Mouse (Mus musculus) MEL (cell line): ENCODE measurements around the gene Slc25a25. TPM values are rescaled to one million over a fixed set of nuclear protein-coding genes. Genes with fewer than 3 reads are reported as not detected.
A peak's percentile ranks its signal among the peaks of the same experiment; 100 is the strongest.

Experiments
- DNase-seq: peaks from one replicate; pipeline ENCODE4 v3.0.0; 2011; ENCODE audit warnings: low read depth, low spot score
- H3K27ac ChIP-seq: 2 replicates; pipeline ENCODE4 v1.5.1; 2012; ENCODE audit warnings: low read depth, mild to moderate bottlenecking, control low read depth, low read length, moderate library complexity; ENCODE audit not compliant: control insufficient read depth
- H3K27me3 ChIP-seq, 2 experiments: fragments of 150-350 bp in 1 of 2; sonication (generic) in 1 of 2; 2 replicates each; pipeline ENCODE4 v1.6.1; 2012; ENCODE audit warnings: low read length in 2 of 2, mild to moderate bottlenecking in 2 of 2, improper control_type of control experiment in 1 of 2, moderate library complexity in 1 of 2; ENCODE audit not compliant: insufficient read depth in 2 of 2, control insufficient read depth in 1 of 2
- H3K36me3 ChIP-seq, 2 experiments: 2 replicates each; pipeline ENCODE4 v1.6.1; 2012 to 2014; ENCODE audit warnings: low read length in 2 of 2, improper control_type of control experiment in 1 of 2, inconsistent platforms in 1 of 2, mild to moderate bottlenecking in 1 of 2; ENCODE audit not compliant: insufficient read depth in 2 of 2, control insufficient read depth in 1 of 2
- H3K4me1 ChIP-seq, 2 experiments: fragments of 150-350 bp in 1 of 2; sonication (generic) in 1 of 2; 2 replicates each; pipeline ENCODE4 v1.6.1; 2012; ENCODE audit warnings: low read length in 2 of 2, improper control_type of control experiment in 1 of 2, mild to moderate bottlenecking in 1 of 2; ENCODE audit not compliant: insufficient read depth in 2 of 2, control insufficient read depth in 1 of 2
- H3K4me3 ChIP-seq, 2 experiments: fragments of 150-350 bp in 1 of 2; sonication (generic) in 1 of 2; 2 replicates each; pipeline ENCODE4 v1.5.1; 2012; ENCODE audit warnings: low read depth in 2 of 2, low read length in 2 of 2, mild to moderate bottlenecking in 2 of 2, moderate library complexity in 2 of 2, control low read depth in 1 of 2, improper control_type of control experiment in 1 of 2; ENCODE audit not compliant: control insufficient read depth in 1 of 2, insufficient read depth in 1 of 2
- H3K79me2 ChIP-seq: 2 replicates; pipeline ENCODE4 v1.6.1; 2012; ENCODE audit warnings: mild to moderate bottlenecking, low read length, moderate library complexity; ENCODE audit not compliant: control insufficient read depth, poor library complexity, insufficient read depth
- H3K9ac ChIP-seq: 2 replicates; pipeline ENCODE4 v1.6.1; 2012; ENCODE audit warnings: low read depth, mild to moderate bottlenecking, control low read depth, low read length, moderate library complexity; ENCODE audit not compliant: control insufficient read depth, poor library complexity, severe bottlenecking
- H3K9me3 ChIP-seq: fragments of 150-350 bp; sonication (generic); replicated peaks from 2 replicates; pipeline ENCODE4 v1.6.1; 2012; ENCODE audit warnings: mild to moderate bottlenecking, low read length, improper control_type of control experiment, moderate library complexity; ENCODE audit not compliant: insufficient read depth
- BHLHE40 ChIP-seq: IDR thresholded peaks from 2 replicates; pipeline ENCODE4 v1.6.1; 2012; ENCODE audit warnings: low read depth, mild to moderate bottlenecking, inconsistent platforms, low read length, improper control_type of control experiment, borderline replicate concordance
- CHD1 ChIP-seq: IDR thresholded peaks from 2 replicates; pipeline ENCODE4 v1.6.1; 2012; ENCODE audit warnings: low read depth, mild to moderate bottlenecking, inconsistent platforms, low read length, improper control_type of control experiment
- CHD2 ChIP-seq: IDR thresholded peaks from 2 replicates; pipeline ENCODE4 v1.6.1; 2011; ENCODE audit warnings: low read length, improper control_type of control experiment
- E2F4 ChIP-seq: IDR thresholded peaks from 2 replicates; pipeline ENCODE4 v1.6.1; 2011; ENCODE audit warnings: low read depth, low read length, improper control_type of control experiment, borderline replicate concordance
- EP300 ChIP-seq, 2 experiments: IDR thresholded peaks; 2 replicates each; pipeline ENCODE4 v1.6.1; 2011; ENCODE audit warnings: improper control_type of control experiment in 2 of 2, low read length in 2 of 2, low read depth in 1 of 2, mild to moderate bottlenecking in 1 of 2
- ETS1 ChIP-seq: IDR thresholded peaks from 2 replicates; pipeline ENCODE4 v1.6.1; 2012; ENCODE audit warnings: low read depth, mild to moderate bottlenecking, inconsistent platforms, low read length, improper control_type of control experiment, moderate library complexity
- HCFC1 ChIP-seq: IDR thresholded peaks from 2 replicates; pipeline ENCODE4 v1.6.1; 2012; ENCODE audit warnings: low read depth, mild to moderate bottlenecking, inconsistent platforms, low read length, improper control_type of control experiment, moderate library complexity
- JUND ChIP-seq: IDR thresholded peaks from 2 replicates; pipeline ENCODE4 v1.6.1; 2011; ENCODE audit warnings: low read depth, mild to moderate bottlenecking, improper control_type of control experiment, low read length
- MAFK ChIP-seq: IDR thresholded peaks from 2 replicates; pipeline ENCODE4 v1.6.1; 2011; ENCODE audit warnings: low read depth, mild to moderate bottlenecking, low read length, improper control_type of control experiment, borderline replicate concordance
- MAX ChIP-seq: IDR thresholded peaks from 2 replicates; pipeline ENCODE4 v1.6.1; 2011; ENCODE audit warnings: low read length, improper control_type of control experiment
- MXI1 ChIP-seq: IDR thresholded peaks from 2 replicates; pipeline ENCODE4 v1.6.1; 2011; ENCODE audit warnings: mild to moderate bottlenecking, low read depth, low read length, improper control_type of control experiment
- POLR2A ChIP-seq, 2 experiments: IDR thresholded peaks; 2 replicates each; pipeline ENCODE4 v1.6.1; 2011 to 2012; ENCODE audit warnings: low read length in 2 of 2, mild to moderate bottlenecking in 2 of 2, control low read depth in 1 of 2, improper control_type of control experiment in 1 of 2, low read depth in 1 of 2, moderate library complexity in 1 of 2; ENCODE audit not compliant: control insufficient read depth in 1 of 2, insufficient read depth in 1 of 2, poor library complexity in 1 of 2
- POLR2AphosphoS2 ChIP-seq: IDR thresholded peaks from 2 replicates; pipeline ENCODE4 v1.6.1; 2011; ENCODE audit warnings: low read length, improper control_type of control experiment
- RCOR1 ChIP-seq: IDR thresholded peaks from 2 replicates; pipeline ENCODE4 v1.6.1; 2012; ENCODE audit warnings: low read depth, mild to moderate bottlenecking, inconsistent platforms, low read length, improper control_type of control experiment
- TAL1 ChIP-seq: IDR thresholded peaks from 2 replicates; pipeline ENCODE4 v1.6.1; 2012; ENCODE audit warnings: mild to moderate bottlenecking, inconsistent platforms, low read length, moderate library complexity, mixed read lengths
- TBP ChIP-seq: IDR thresholded peaks from 2 replicates; pipeline ENCODE4 v1.8.0; 2011; ENCODE audit warnings: low read depth, low read length, improper control_type of control experiment
- UBTF ChIP-seq: IDR thresholded peaks from 2 replicates; pipeline ENCODE4 v1.6.1; 2012; ENCODE audit warnings: low read depth, mild to moderate bottlenecking, inconsistent platforms, low read length, improper control_type of control experiment, moderate library complexity, borderline replicate concordance; ENCODE audit not compliant: insufficient read depth
- USF1 ChIP-seq: IDR thresholded peaks from 2 replicates; pipeline ENCODE4 v1.6.1; 2014; ENCODE audit warnings: low read depth, mild to moderate bottlenecking, inconsistent platforms, low read length, improper control_type of control experiment, moderate library complexity
- ZC3H11A ChIP-seq: IDR thresholded peaks from 2 replicates; pipeline ENCODE4 v1.6.1; 2012; ENCODE audit warnings: low read depth, mild to moderate bottlenecking, inconsistent platforms, low read length, improper control_type of control experiment
- ZKSCAN1 ChIP-seq: IDR thresholded peaks from 2 replicates; pipeline ENCODE4 v1.6.1; 2012; ENCODE audit warnings: low read depth, mild to moderate bottlenecking, inconsistent platforms, low read length, improper control_type of control experiment, moderate library complexity
- ZMIZ1 ChIP-seq: IDR thresholded peaks from 2 replicates; pipeline ENCODE4 v1.6.1; 2012; ENCODE audit warnings: low read depth, mild to moderate bottlenecking, inconsistent platforms, low read length, improper control_type of control experiment, moderate library complexity
- polyA plus RNA-seq, 2 experiments: library from polyadenylated mRNA; stranded (reverse) in 1 of 2; unstranded in 1 of 2; fragments of >175 nt in 1 of 2; fragments of >200 nt in 1 of 2; gene quantifications; 2 replicates each; pipeline versions ENCODE4 v1.2.1 to v1.2.4; 2012; ENCODE audit warnings: low replicate concordance in 2 of 2, low read depth in 1 of 2; ENCODE audit not compliant: insufficient read length in 2 of 2, insufficient read depth in 1 of 2, missing spikeins in 1 of 2
- total RNA-seq: library from RNA; depleted of rRNA; stranded (reverse); fragments of 300-350 nt; gene quantifications from 2 replicates; pipeline ENCODE4 v1.2.3, GENCODE M21; 2012

Slc25a25 gene
- total and polyA plus RNA-seq, 3 experiments: 22.3 to 32.5 TPM; not detected in 1

DNA sequence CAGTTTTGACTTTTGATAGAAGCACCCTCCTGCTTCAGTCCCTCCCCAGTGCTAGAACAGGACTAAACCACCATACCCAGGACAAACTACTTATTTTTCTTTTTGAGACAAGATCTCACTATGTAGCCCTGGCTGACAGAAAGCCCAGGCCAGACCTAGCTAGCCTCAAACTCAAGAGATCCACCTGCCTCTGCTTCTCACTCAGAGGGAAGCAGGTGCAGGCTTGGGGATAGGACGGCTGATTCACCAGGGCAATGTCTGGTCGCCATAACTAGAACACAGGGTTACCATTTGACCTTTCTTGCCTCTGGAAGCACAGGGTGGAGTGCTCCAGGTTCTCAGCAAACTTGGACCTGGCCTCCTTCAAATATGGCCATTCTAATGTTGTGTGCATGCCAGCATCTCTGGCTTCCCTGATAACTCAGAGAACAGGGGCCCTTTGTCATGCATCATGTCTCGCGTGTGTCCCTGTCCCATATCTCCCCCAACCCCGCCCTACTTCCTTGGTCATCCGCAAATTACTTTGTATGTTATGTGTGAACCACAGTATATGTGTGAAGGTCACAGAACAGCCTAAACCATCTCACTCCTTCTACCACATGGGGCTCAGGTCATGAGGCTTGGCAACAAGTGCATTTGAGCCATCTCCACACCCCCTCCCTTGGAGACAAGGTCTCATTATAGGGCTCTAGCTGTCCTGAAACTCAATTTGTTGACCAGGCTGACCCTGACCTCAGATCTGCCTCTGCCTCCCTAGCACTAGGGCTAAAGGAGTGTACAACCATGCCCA lies 38.3 kb downstream of the Slc25a25 start:
- H3K27me3 ChIP-seq: no peaks in the 10 kb centered on the region
- DNase-seq: no peak
- no peak overlapping the region for H3K27ac ChIP-seq
- no peaks in the 10 kb centered on the region; a peak in 1 of 4 replicates for H3K36me3 ChIP-seq
- no peaks in the 10 kb centered on the region for H3K79me2 ChIP-seq
- no peaks in the 10 kb centered on the region for H3K9me3 ChIP-seq
- no peak overlapping the region for H3K4me3 ChIP-seq
- no peak overlapping the region for H3K9ac ChIP-seq
- TF ChIP-seq POLR2A (IDR thresholded peaks at IDR 0.05; ENCODE audit: control insufficient read depth in 1 of 2, insufficient read depth in 1 of 2, low read depth in 1 of 2, low read length in 2 of 2, poor library complexity in 1 of 2) (peak in 1 of 2 experiments; percentile 34; a peak in 1 of 4 replicates), E2F4 (no peak), POLR2AphosphoS2 (peak; percentile 69; the same call in 1 of the 2 replicates)
- H3K4me1 ChIP-seq: no peaks in the 10 kb centered on the region

DNA sequence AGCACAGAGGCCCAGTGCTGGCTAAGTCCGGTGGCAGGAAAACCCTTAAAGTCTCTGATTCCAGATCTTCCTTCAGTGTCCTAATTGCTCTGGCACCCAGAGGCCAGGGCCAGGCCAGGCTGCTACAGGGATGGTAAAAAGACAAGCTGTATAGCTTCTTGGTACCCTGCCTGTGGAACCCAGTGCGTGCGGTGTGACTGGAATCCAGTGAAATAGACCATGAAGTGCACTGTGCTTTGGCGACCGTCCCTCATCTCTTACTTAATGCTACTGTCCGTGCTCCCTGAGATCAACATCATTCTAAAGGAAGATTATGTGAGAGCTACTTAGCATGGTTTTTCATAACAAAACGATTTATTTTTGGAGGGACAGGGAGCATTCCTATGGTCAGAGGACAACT lies 39.8 kb downstream of the Slc25a25 start:
- no peak for DNase-seq
- H3K4me3 ChIP-seq: no peak overlapping the region
- no peaks in the 10 kb centered on the region; a peak in 1 of 4 replicates for H3K36me3 ChIP-seq
- no peaks in the 10 kb centered on the region for H3K4me1 ChIP-seq
- no peaks in the 10 kb centered on the region for H3K9me3 ChIP-seq
- H3K27ac ChIP-seq: no peak overlapping the region
- no peaks in the 10 kb centered on the region for H3K79me2 ChIP-seq
- H3K27me3 ChIP-seq: no peaks in the 10 kb centered on the region
- TF ChIP-seq ZMIZ1 (no peak), MAX (no peak), RCOR1 (no peak), HCFC1 (no peak), EP300 (IDR thresholded peaks at IDR 0.05; ENCODE audit: low read depth in 1 of 2, low read length in 2 of 2) (no peak), CHD1 (no peak), MXI1 (no peak), MAFK (no peak), TBP (no peak), CHD2 (no peak), ZC3H11A (no peak), POLR2AphosphoS2 (no peak), ZKSCAN1 (no peak), USF1 (no peak), BHLHE40 (no peak), JUND (no peak), TAL1 (no peak), ETS1 (no peak), E2F4 (no peak), UBTF (no peak)
- H3K9ac ChIP-seq: no peak overlapping the region
